In the genomic region with DNA sequence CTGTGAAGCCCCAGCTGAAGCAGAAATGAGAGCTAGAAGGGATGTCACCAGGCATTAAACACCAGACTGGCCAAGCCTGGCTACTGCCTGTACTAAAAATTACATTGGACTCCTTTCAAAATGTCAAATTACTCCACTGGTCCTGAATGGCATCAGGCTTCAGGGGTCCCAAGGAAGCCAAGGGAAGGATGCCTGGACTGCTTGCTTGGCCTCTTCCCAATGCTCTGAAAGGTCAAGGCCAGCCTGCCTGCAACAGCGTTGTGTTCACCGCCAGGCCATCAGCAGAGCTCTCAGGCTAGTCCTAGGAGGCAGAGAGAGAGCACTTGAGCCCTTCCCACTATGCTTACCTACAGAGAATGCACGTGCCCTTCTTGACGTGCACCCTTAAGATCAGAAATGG, we compare ENCODE assay signal across 24 mouse cellular contexts.
DNase-seq lines count a peak whose midpoint lies in the region; ATAC-seq and TF ChIP-seq lines count a peak whose summit lies in the region.
"Had no signal": no experiment of that assay in that cellular context is flagged by ENCODE, and none has a peak within 500 bp of the region (broad histone marks: within the 10 kb centered on the region; RNA-seq: fewer than 3 reads in every experiment).

No protein-coding gene starts in this region.

- intact Hi-C loops in gastrocnemius, adult 2 months (cut with DNase I): no loop called here

- DNase-seq in adrenal gland, adult 2 months: peak; percentile 70
- no peak for DNase-seq in adrenal gland, adult 8-10 months
- no peak for DNase-seq in hindbrain, embryonic 14.5 days (ENCODE audit: low spot score)
- peak; percentile 82 for DNase-seq in gastrocnemius, adult 2 months
- no peak for DNase-seq in lung, postnatal 0 days (ENCODE audit: low spot score)
- no peak for DNase-seq in kidney, postnatal 10 days
- no peak for DNase-seq in testis, postnatal 14 days (ENCODE audit: low spot score)
- DNase-seq: heart, adult 2 months; heart, postnatal 4 days; kidney, adult 18-20 months; kidney, postnatal 25 days; layer of hippocampus, adult 9-11 months; lung, adult 18-20 months; midbrain, embryonic 14.5 days; thymus, adult 18-20 months; thymus, postnatal 4 days had no signal

- ATAC-seq in hindbrain, embryonic 16.5 days: 0 out of 2 replicates have a peak, but pooled peaks have one; percentile 27
- ATAC-seq in hindbrain, embryonic 14.5 days (ENCODE audit: low FRiP score): no peak
- ATAC-seq in lung, postnatal 0 days: no peak
- ATAC-seq: activated CD4-positive, CD25-positive, alpha-beta regulatory T cell, adult 4 months; forebrain, embryonic 13.5 days had no signal

- TF ChIP-seq CTCF in gastrocnemius, adult 2 months (IDR thresholded peaks at IDR 0.05): peak; percentile 27; the same call in 1 of the 2 replicates
- no peak for TF ChIP-seq CTCF in lung, postnatal 0 days (IDR thresholded peaks at IDR 0.05)

- H3K27me3 ChIP-seq in hindbrain, embryonic 16.5 days (replicated peaks; ENCODE audit: control insufficient read depth, insufficient read depth, low read length): no peaks in the 10 kb centered on the region
- no peaks in the 10 kb centered on the region for H3K27me3 ChIP-seq in hindbrain, embryonic 14.5 days (ENCODE audit: control insufficient read depth, insufficient read depth, low read length)
- H3K27me3 ChIP-seq in lung, postnatal 0 days (replicated peaks; ENCODE audit: insufficient read depth, low read length): no peaks in the 10 kb centered on the region
- H3K27me3 ChIP-seq: forebrain, embryonic 13.5 days; neural tube, embryonic 13.5 days had no signal

- H3K4me3 ChIP-seq in hindbrain, embryonic 16.5 days (ENCODE audit: low read length): no peak overlapping the region
- no peak overlapping the region for H3K4me3 ChIP-seq in hindbrain, embryonic 14.5 days (replicated peaks; ENCODE audit: low read length)
- no peak overlapping the region for H3K4me3 ChIP-seq in gastrocnemius, adult 2 months
- H3K4me3 ChIP-seq in lung, postnatal 0 days (ENCODE audit: low read depth, low read length): no peak overlapping the region
- H3K4me3 ChIP-seq: forebrain, embryonic 13.5 days; heart, adult 2 months; left cerebral cortex, adult 2 months; megakaryocyte, embryonic 14.5 days; neural tube, embryonic 13.5 days had no signal

- no peaks in the 10 kb centered on the region for H3K36me3 ChIP-seq in hindbrain, embryonic 16.5 days (ENCODE audit: control insufficient read depth, insufficient read depth, low read length)
- no peaks in the 10 kb centered on the region for H3K36me3 ChIP-seq in hindbrain, embryonic 14.5 days (replicated peaks; ENCODE audit: control insufficient read depth, insufficient read depth)
- H3K36me3 ChIP-seq in lung, postnatal 0 days (ENCODE audit: insufficient read depth, low read length): no peaks in the 10 kb centered on the region
- H3K36me3 ChIP-seq: G1E; neural tube, embryonic 13.5 days had no signal

- H3K27ac ChIP-seq in hindbrain, embryonic 16.5 days (ENCODE audit: low read depth, low read length): no peak overlapping the region
- no peak overlapping the region for H3K27ac ChIP-seq in hindbrain, embryonic 14.5 days
- peak overlapping the region; percentile 21 for H3K27ac ChIP-seq in gastrocnemius, adult 2 months
- no peak overlapping the region for H3K27ac ChIP-seq in lung, postnatal 0 days (ENCODE audit: low read length)
- H3K27ac ChIP-seq: forebrain, embryonic 13.5 days; heart, adult 2 months; left cerebral cortex, adult 2 months; neural tube, embryonic 13.5 days had no signal

- no peak overlapping the region for H3K4me2 ChIP-seq in hindbrain, embryonic 16.5 days (ENCODE audit: low read length)
- no peak overlapping the region for H3K4me2 ChIP-seq in hindbrain, embryonic 14.5 days (replicated peaks)
- no peak overlapping the region for H3K4me2 ChIP-seq in lung, postnatal 0 days (replicated peaks; ENCODE audit: low read depth, low read length)
- H3K4me2 ChIP-seq: forebrain, embryonic 13.5 days; liver, embryonic 11.5 days; neural tube, embryonic 13.5 days had no signal

- H3K4me1 ChIP-seq in hindbrain, embryonic 16.5 days (ENCODE audit: control insufficient read depth, insufficient read depth, low read depth, low read length): no peaks in the 10 kb centered on the region
- H3K4me1 ChIP-seq in hindbrain, embryonic 14.5 days (replicated peaks; ENCODE audit: control insufficient read depth, insufficient read depth, low read length): no peaks in the 10 kb centered on the region
- H3K4me1 ChIP-seq in lung, postnatal 0 days (ENCODE audit: insufficient read depth, low read depth, low read length): no peaks in the 10 kb centered on the region
- H3K4me1 ChIP-seq: forebrain, embryonic 13.5 days; megakaryocyte, embryonic 14.5 days had no signal

- no peaks in the 10 kb centered on the region for H3K9me3 ChIP-seq in hindbrain, embryonic 16.5 days (ENCODE audit: control insufficient read depth, low read length)
- no peaks in the 10 kb centered on the region for H3K9me3 ChIP-seq in hindbrain, embryonic 14.5 days (ENCODE audit: control insufficient read depth, low read length)
- no peaks in the 10 kb centered on the region for H3K9me3 ChIP-seq in lung, postnatal 0 days (ENCODE audit: low read length)
- H3K9me3 ChIP-seq: forebrain, embryonic 13.5 days; megakaryocyte, embryonic 14.5 days; neural tube, embryonic 13.5 days had no signal

- no peak overlapping the region for H3K9ac ChIP-seq in hindbrain, embryonic 16.5 days (ENCODE audit: low read depth, low read length)
- H3K9ac ChIP-seq in hindbrain, embryonic 14.5 days: no peak overlapping the region
- H3K9ac ChIP-seq in lung, postnatal 0 days (replicated peaks; ENCODE audit: low read depth): no peak overlapping the region
- H3K9ac ChIP-seq: forebrain, embryonic 13.5 days; neural tube, embryonic 13.5 days had no signal

- no peak for TF ChIP-seq EP300 in lung, postnatal 0 days (IDR thresholded peaks at IDR 0.05)

- 91% methylated on average over 4 of the region's 4 CpGs for WGBS in hindbrain, embryonic 16.5 days
- WGBS in hindbrain, embryonic 14.5 days: 89% methylated on average over 4 of the region's 4 CpGs
- WGBS in lung, postnatal 0 days: 66% methylated on average over 4 of the region's 4 CpGs

Comparison
In these comparisons a context has a peak if more than half of its experiments do, and no peak if none do; other contexts are left out.
1. DNase-seq: peak in adrenal gland, adult 2 months (single experiment) and gastrocnemius, adult 2 months (single experiment); none in adrenal gland, adult 8-10 months (single experiment), hindbrain, embryonic 14.5 days (single experiment), lung, postnatal 0 days (single experiment), kidney, postnatal 10 days (single experiment) and testis, postnatal 14 days (single experiment).